ENCODE assay signal across 8 mouse cellular contexts in genomic region chr10:59892977-59893376, GRCm38 (mm10). TPM values are rescaled to one million over a fixed set of nuclear protein-coding genes. Genes with fewer than 3 reads are reported as not detected.
DNase-seq lines count a peak whose midpoint lies in the region; TF ChIP-seq lines count a peak whose summit lies in the region.

No protein-coding gene starts in this region.

- no peak for TF ChIP-seq POLR2A in ES-Bruce4 (IDR thresholded peaks at IDR 0.05; ENCODE audit: insufficient read depth, low read length)

- no peak overlapping the region for H3K4me3 ChIP-seq in ES-Bruce4 (ENCODE audit: low read depth, low read length)
- H3K4me3 ChIP-seq in midbrain, embryonic 10.5 days = no peak overlapping the region

- peak; percentile 63 to 67 for DNase-seq in adrenal gland, adult 18-20 months (ENCODE audit: low spot score in 2 of 2)
- no peak for DNase-seq in adrenal gland, postnatal 4 days (ENCODE audit: low spot score in 2 of 2)
- peak; percentile 87 to 89 for DNase-seq in cerebellum, postnatal 10 days
- DNase-seq in gastrocnemius, postnatal 14 days = peak; percentile 55
- peak; percentile 66 to 77 for DNase-seq in layer of hippocampus, postnatal 25 days (ENCODE audit: extremely low spot score in 1 of 2, low spot score in 1 of 2)
- peak; percentile 68 for DNase-seq in midbrain, embryonic 10.5 days (ENCODE audit: low spot score)
- peak; percentile 67 to 71 for DNase-seq in spleen, postnatal 36 days (ENCODE audit: low spot score in 2 of 2)

- 48% methylated on average over 6 of the region's 6 CpGs for WGBS in midbrain, embryonic 10.5 days

- H3K9me3 ChIP-seq in ES-Bruce4 (replicated peaks; ENCODE audit: control insufficient read depth, insufficient read depth, low read length, poor library complexity, severe bottlenecking) = no peaks in the 10 kb centered on the region
- H3K9me3 ChIP-seq in midbrain, embryonic 10.5 days (replicated peaks) = no peaks in the 10 kb centered on the region

- no peaks in the 10 kb centered on the region for H3K4me1 ChIP-seq in ES-Bruce4 (ENCODE audit: control insufficient read depth, insufficient read depth, low read length)
- peaks cover 38% of the 10 kb centered on the region for H3K4me1 ChIP-seq in midbrain, embryonic 10.5 days

- TF ChIP-seq EP300 in ES-Bruce4 (IDR thresholded peaks at IDR 0.05; ENCODE audit: insufficient read depth, low read depth, low read length) = no peak

- no peaks in the 10 kb centered on the region for H3K27me3 ChIP-seq in ES-Bruce4 (ENCODE audit: control insufficient read depth, insufficient read depth, low read length, poor library complexity, severe bottlenecking)
- no peaks in the 10 kb centered on the region for H3K27me3 ChIP-seq in midbrain, embryonic 10.5 days (ENCODE audit: low read depth, poor library complexity, severe bottlenecking)

- no peak overlapping the region for H3K9ac ChIP-seq in ES-Bruce4 (ENCODE audit: low read depth, poor library complexity, severe bottlenecking)

- TF ChIP-seq CTCF in ES-Bruce4 (IDR thresholded peaks at IDR 0.05; ENCODE audit: low read depth, low read length) = peak; percentile 99

- H3K27ac ChIP-seq in ES-Bruce4 (ENCODE audit: insufficient read depth, low read length) = no peak overlapping the region
- 0 out of 2 replicates have a peak overlapping the region, but pooled peaks have one; percentile 15 for H3K27ac ChIP-seq in midbrain, embryonic 10.5 days (replicated peaks)

- peaks cover 11% of the 10 kb centered on the region for H3K36me3 ChIP-seq in ES-Bruce4 (ENCODE audit: control insufficient read depth, insufficient read depth, low read length, poor library complexity, severe bottlenecking)
- H3K36me3 ChIP-seq in midbrain, embryonic 10.5 days = peaks cover 77% of the 10 kb centered on the region

- intact Hi-C loops in gastrocnemius, postnatal 14 days (cut with DNase I; ENCODE audit: low total_unique reads) = loop anchor here (5.0 kb wide), 2 partner anchors 44 to 174 kb away; no protein-coding TSS in a partner anchor

RNA-seq across cellular contexts. Expression of gene Dnajb12, which starts 13.6 kb away (rescaled TPM):
- 10 to 100 TPM; 43.8 to 55.0 TPM for total RNA-seq in adrenal gland, adult 18-20 months (2021)
- 10 to 100 TPM; 63.9 to 66.3 TPM for total RNA-seq in adrenal gland, postnatal 4 days (2021)
- polyA plus RNA-seq in ES-Bruce4 (2011; ENCODE audit: insufficient read depth, insufficient read length, low read depth, missing spikeins) = 29.3 and 29.6 TPM in 2 replicates
- total RNA-seq in gastrocnemius, postnatal 14 days (2021) = 10 to 100 TPM; 45.5 to 47.5 TPM
- total RNA-seq in layer of hippocampus, postnatal 25 days (2021) = 10 to 100 TPM; 53.3 to 54.0 TPM
- 27.3 and 27.6 TPM in 2 replicates for polyA plus RNA-seq in midbrain, embryonic 10.5 days (2016; fragmentation: Nextera tagmentation; extraction: Ambion mirVana)

RNA-seq across cellular contexts. Expression of gene Ddit4, which starts 58.7 kb away (rescaled TPM):
- 10 to 100 TPM; 29.5 to 69.3 TPM for total RNA-seq in adrenal gland, adult 18-20 months (2021)
- 10 to 100 TPM; 59.7 to 80.6 TPM for total RNA-seq in adrenal gland, postnatal 4 days (2021)
- 172 and 176 TPM in 2 replicates for polyA plus RNA-seq in ES-Bruce4 (2011; ENCODE audit: insufficient read depth, insufficient read length, low read depth, missing spikeins)
- total RNA-seq in gastrocnemius, postnatal 14 days (2021) = 10 to 100 TPM; 15.4 to 70.6 TPM
- 10 to 100 TPM; 77.1 to 100.0 TPM for total RNA-seq in layer of hippocampus, postnatal 25 days (2021)
- polyA plus RNA-seq in midbrain, embryonic 10.5 days (2016; fragmentation: Nextera tagmentation; extraction: Ambion mirVana) = 31.8 and 31.9 TPM in 2 replicates

Comparison
In these comparisons a context has a peak if more than half of its experiments do, and no peak if none do; other contexts are left out.
1. DNase-seq: peak in adrenal gland, adult 18-20 months (2 of 2), cerebellum, postnatal 10 days (2 of 2), gastrocnemius, postnatal 14 days (single experiment), layer of hippocampus, postnatal 25 days (2 of 2), midbrain, embryonic 10.5 days (single experiment) and spleen, postnatal 36 days (2 of 2); none in adrenal gland, postnatal 4 days (0 of 2).